Mouse (Mus musculus): ENCODE results near the gene Tenm3. TPM values are rescaled to one million over a fixed set of nuclear protein-coding genes. Genes with fewer than 3 reads are reported as not detected.

The Tenm3 gene
- polyA plus RNA-seq, 1 experiment from 2014 or later = 49.6 TPM

GRCm38 (mm10) chr8:48802231-48802630 is 41.5 kb downstream of the Tenm3 start:
- ATAC-seq (replicated peaks) = no peak
- 69% methylated on average over 8 of the region's 8 CpGs for WGBS
- Histone ChIP-seq H3K4me2 (no peak overlapping the region), H3K27ac (no peak overlapping the region), H3K9me3 (no peaks in the 10 kb centered on the region), H3K4me1 (0 out of 2 replicates have a peak, but pooled peaks cover 5% of the 10 kb centered on the region), H3K9ac (no peak overlapping the region), H3K4me3 (no peak overlapping the region), H3K27me3 (replicated peaks) (no peaks in the 10 kb centered on the region), H3K36me3 (replicated peaks) (no peaks in the 10 kb centered on the region)

- 32% methylated on average over 5 of the region's 5 CpGs for WGBS
- Histone ChIP-seq H3K27ac (no peak overlapping the region), H3K4me1 (peaks cover 16% of the 10 kb centered on the region; the same call in 1 of the 2 replicates), H3K4me2 (no peak overlapping the region), H3K27me3 (replicated peaks) (no peaks in the 10 kb centered on the region), H3K4me3 (no peak overlapping the region), H3K9ac (no peak overlapping the region), H3K9me3 (no peaks in the 10 kb centered on the region), H3K36me3 (replicated peaks) (no peaks in the 10 kb centered on the region)
- peak; percentile 50 for ATAC-seq (replicated peaks)
These were observed 45.8 kb downstream of the Tenm3 start for GRCm38 (mm10) chr8:48797955-48798359.

- no peak overlapping the region for H3K27ac ChIP-seq
- H3K4me1 ChIP-seq = peaks cover 17% of the 10 kb centered on the region; the same call in 1 of the 2 replicates
- H3K9ac ChIP-seq = no peak overlapping the region
- no peaks in the 10 kb centered on the region for H3K9me3 ChIP-seq
- no peaks in the 10 kb centered on the region for H3K36me3 ChIP-seq (replicated peaks)
- no peak for ATAC-seq (replicated peaks)
- no peak overlapping the region for H3K4me3 ChIP-seq
- WGBS = 52% methylated on average over 7 of the region's 7 CpGs
- H3K4me2 ChIP-seq = no peak overlapping the region
- no peaks in the 10 kb centered on the region for H3K27me3 ChIP-seq (replicated peaks)
These were observed 49.5 kb downstream of the Tenm3 start for GRCm38 (mm10) chr8:48794285-48794684.

- Histone ChIP-seq H3K4me3 (no peak overlapping the region), H3K36me3 (replicated peaks) (no peaks in the 10 kb centered on the region), H3K4me2 (no peak overlapping the region), H3K4me1 (peaks cover 17% of the 10 kb centered on the region; the same call in 1 of the 2 replicates), H3K27ac (no peak overlapping the region), H3K9me3 (no peaks in the 10 kb centered on the region), H3K9ac (no peak overlapping the region), H3K27me3 (replicated peaks) (no peaks in the 10 kb centered on the region)
- 33% methylated on average over 8 of the region's 8 CpGs for WGBS
- no peak for ATAC-seq (replicated peaks)
These were observed 50.0 kb downstream of the Tenm3 start for GRCm38 (mm10) chr8:48793729-48794128.

- no peak overlapping the region for H3K4me2 ChIP-seq
- peak; percentile 55; the same call in 1 of the 2 replicates for ATAC-seq (replicated peaks)
- no peak overlapping the region for H3K4me3 ChIP-seq
- H3K9me3 ChIP-seq = no peaks in the 10 kb centered on the region
- no peaks in the 10 kb centered on the region for H3K36me3 ChIP-seq (replicated peaks)
- no peaks in the 10 kb centered on the region for H3K27me3 ChIP-seq (replicated peaks)
- no peak overlapping the region for H3K9ac ChIP-seq
- WGBS = 52% methylated on average over 10 of the region's 10 CpGs
- no peak overlapping the region for H3K27ac ChIP-seq
- H3K4me1 ChIP-seq = peaks cover 13% of the 10 kb centered on the region; the same call in 1 of the 2 replicates
These were observed 51.0 kb downstream of the Tenm3 start for GRCm38 (mm10) chr8:48792587-48793326.

- H3K4me1 ChIP-seq = no peaks in the 10 kb centered on the region
- no peak overlapping the region for H3K9ac ChIP-seq
- no peaks in the 10 kb centered on the region for H3K27me3 ChIP-seq (replicated peaks)
- ATAC-seq (replicated peaks) = no peak
- no peaks in the 10 kb centered on the region for H3K36me3 ChIP-seq (replicated peaks)
- WGBS = 91% methylated on average over 9 of the region's 9 CpGs
- no peak overlapping the region for H3K27ac ChIP-seq
- H3K4me2 ChIP-seq = no peak overlapping the region
- H3K9me3 ChIP-seq = no peaks in the 10 kb centered on the region
- no peak overlapping the region for H3K4me3 ChIP-seq
These were observed 60.4 kb downstream of the Tenm3 start for GRCm38 (mm10) chr8:48783308-48783707.

- Histone ChIP-seq H3K4me3 (no peak overlapping the region), H3K4me2 (no peak overlapping the region), H3K4me1 (peaks cover 7% of the 10 kb centered on the region), H3K9ac (no peak overlapping the region), H3K27me3 (replicated peaks) (no peaks in the 10 kb centered on the region), H3K36me3 (replicated peaks) (no peaks in the 10 kb centered on the region), H3K9me3 (no peaks in the 10 kb centered on the region), H3K27ac (no peak overlapping the region)
- ATAC-seq (replicated peaks) = no peak
- WGBS = 89% methylated on average over 6 of the region's 6 CpGs
These were observed 63.1 kb downstream of the Tenm3 start for GRCm38 (mm10) chr8:48780628-48781027.

- H3K4me2 ChIP-seq = no peak overlapping the region
- peaks cover 13% of the 10 kb centered on the region for H3K4me1 ChIP-seq
These were observed 64.6 kb downstream of the Tenm3 start for GRCm38 (mm10) chr8:48779194-48779593.

GRCm38 (mm10) chr8:48776081-48776480 is 67.7 kb downstream of the Tenm3 start:
- Histone ChIP-seq H3K4me2 (peak overlapping the region; percentile 42), H3K9me3 (no peaks in the 10 kb centered on the region), H3K27ac (no peak overlapping the region), H3K4me3 (peak overlapping the region; percentile 19), H3K4me1 (peaks cover 13% of the 10 kb centered on the region), H3K36me3 (replicated peaks) (no peaks in the 10 kb centered on the region), H3K27me3 (replicated peaks) (no peaks in the 10 kb centered on the region), H3K9ac (no peak overlapping the region)
- WGBS = 26% methylated on average over 9 of the region's 9 CpGs
- ATAC-seq (replicated peaks) = peak; percentile 82; the same call in 1 of the 2 replicates

More at GRCm38 (mm10) chr8:48779194-48779593, 64.6 kb downstream of the Tenm3 start:
- WGBS = 65% methylated on average over 4 of the region's 4 CpGs
- H3K9ac ChIP-seq = no peak overlapping the region
- no peak for ATAC-seq (replicated peaks)
- H3K36me3 ChIP-seq (replicated peaks) = no peaks in the 10 kb centered on the region
- no peaks in the 10 kb centered on the region for H3K9me3 ChIP-seq
- no peak overlapping the region for H3K27ac ChIP-seq
- H3K27me3 ChIP-seq (replicated peaks) = no peaks in the 10 kb centered on the region
- H3K4me3 ChIP-seq = no peak overlapping the region

- ATAC-seq (replicated peaks) = peak; percentile 53
- Histone ChIP-seq H3K9me3 (no peaks in the 10 kb centered on the region), H3K27ac (no peak overlapping the region), H3K9ac (no peak overlapping the region; the same call in 1 of the 2 replicates), H3K4me1 (peaks cover 13% of the 10 kb centered on the region), H3K4me2 (peak overlapping the region; percentile 42), H3K4me3 (peak overlapping the region; percentile 19), H3K27me3 (replicated peaks) (no peaks in the 10 kb centered on the region), H3K36me3 (replicated peaks) (no peaks in the 10 kb centered on the region)
- 8% methylated on average over 9 of the region's 9 CpGs for WGBS
These were observed 68.2 kb downstream of the Tenm3 start for GRCm38 (mm10) chr8:48775531-48776037.

- Histone ChIP-seq H3K27ac (no peak overlapping the region), H3K36me3 (replicated peaks) (no peaks in the 10 kb centered on the region), H3K9ac (no peak overlapping the region), H3K9me3 (no peaks in the 10 kb centered on the region), H3K27me3 (replicated peaks) (no peaks in the 10 kb centered on the region), H3K4me2 (no peak overlapping the region), H3K4me3 (no peak overlapping the region), H3K4me1 (peaks cover 13% of the 10 kb centered on the region)
- WGBS = 19% methylated on average over 4 of the region's 4 CpGs
- no peak for ATAC-seq (replicated peaks)
These were observed 68.9 kb downstream of the Tenm3 start for GRCm38 (mm10) chr8:48774837-48775236.

- ATAC-seq (replicated peaks) = peak; percentile 63; the same call in 1 of the 2 replicates
- 0 out of 2 replicates have a peak overlapping the region, but pooled peaks have one; percentile 1 for H3K27ac ChIP-seq
- H3K4me1 ChIP-seq = peaks cover 19% of the 10 kb centered on the region
- H3K4me3 ChIP-seq = no peak overlapping the region
- no peak overlapping the region; the same call in 1 of the 2 replicates for H3K4me2 ChIP-seq
- no peak overlapping the region for H3K9ac ChIP-seq
- WGBS = 57% methylated on average over 16 of the region's 16 CpGs
- no peaks in the 10 kb centered on the region for H3K36me3 ChIP-seq (replicated peaks)
- no peaks in the 10 kb centered on the region for H3K27me3 ChIP-seq (replicated peaks)
- no peaks in the 10 kb centered on the region for H3K9me3 ChIP-seq
These were observed 77.1 kb downstream of the Tenm3 start for GRCm38 (mm10) chr8:48766545-48767234.
